Mouse (Mus musculus): Measurements from ENCODE around the gene Fbxw16. TPM values are rescaled to one million over a fixed set of nuclear protein-coding genes. Genes with fewer than 3 reads are reported as not detected.

Gene Fbxw16
- polyA plus RNA-seq (2012; ENCODE audit: low replicate concordance) = not detected in 2 replicates

GRCm38 (mm10) chr9:109449040-109449439 is at the start of gene Fbxw16:
Fbxw16 (minus strand) TSS chr9:109449140.

GRCm38 (mm10) chr9:109495775-109496174 is 46.8 kb upstream of the Fbxw16 start, which contains the start of gene Fbxw19:
Fbxw19 (minus strand) TSS chr9:109495875.

DNA sequence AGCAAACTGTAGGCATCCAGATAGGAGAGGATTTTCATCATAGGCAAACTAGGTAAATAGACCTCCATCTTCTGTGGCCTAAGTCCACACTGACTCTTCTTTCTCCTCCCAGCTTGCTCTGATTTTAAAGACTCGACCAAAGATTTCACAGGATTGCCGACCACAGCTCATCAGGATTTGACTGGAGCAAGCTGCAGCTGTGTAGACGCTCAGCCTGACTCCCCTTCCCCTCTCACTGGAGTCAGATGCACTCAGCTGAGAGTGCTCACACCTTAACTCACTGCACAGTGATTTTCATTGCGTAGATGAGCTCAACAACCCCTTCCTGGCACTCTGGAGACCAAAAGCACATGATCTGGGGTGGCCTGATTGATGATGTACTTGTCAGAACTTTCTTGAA is 44.7 kb downstream of the Fbxw16 start, which contains the start of gene Fbxw22:
Fbxw22 (minus strand) TSS at position 101 of the 400 bp plus-strand sequence.

Other genes starting within 250 kb of the Fbxw16 start
- gene Fbxw20, start 214.4 kb downstream of the Fbxw16 start, polyA plus RNA-seq (2012; ENCODE audit: low replicate concordance) = not detected in 2 replicates
- gene Fbxw14, start 161.5 kb downstream of the Fbxw16 start, polyA plus RNA-seq (2012; ENCODE audit: low replicate concordance) = not detected in 2 replicates
- gene Fbxw28, start 109.5 kb downstream of the Fbxw16 start, polyA plus RNA-seq (2012; ENCODE audit: low replicate concordance) = not detected in 2 replicates
- gene Fbxw22, start 44.8 kb downstream of the Fbxw16 start, polyA plus RNA-seq (2012; ENCODE audit: low replicate concordance) = not detected in 2 replicates
- gene Fbxw19, start 46.7 kb upstream of the Fbxw16 start, polyA plus RNA-seq (2012; ENCODE audit: low replicate concordance) = not detected in 2 replicates
- gene Fbxw15, start 119.1 kb upstream of the Fbxw16 start, polyA plus RNA-seq (2012; ENCODE audit: low replicate concordance) = not detected in 2 replicates
- not detected in 2 replicates for gene Fbxw24, start 176.9 kb upstream of the Fbxw16 start, polyA plus RNA-seq (2012; ENCODE audit: low replicate concordance)
- not detected in 2 replicates for gene Fbxw25, start 215.5 kb upstream of the Fbxw16 start, polyA plus RNA-seq (2012; ENCODE audit: low replicate concordance)

Data from hematopoietic multipotent progenitor cell, adult 10-12 weeks (in vitro differentiated cells).